Mouse (Mus musculus): ENCODE measurements at regions not wholly inside any gene's neighbourhood (a gene's known extent, or its start where the extent isn't known, plus 50 kb on each side); places are given as distances from the start of the nearest gene placed in this dataset.
A peak's percentile ranks its signal among the peaks of the same experiment; 100 is the strongest.
"Not testable (repeated sequence)": the region's sequence is repeated elsewhere in the genome, so short reads cannot be mapped to it uniquely, and the experiment has no call there.

DNA sequence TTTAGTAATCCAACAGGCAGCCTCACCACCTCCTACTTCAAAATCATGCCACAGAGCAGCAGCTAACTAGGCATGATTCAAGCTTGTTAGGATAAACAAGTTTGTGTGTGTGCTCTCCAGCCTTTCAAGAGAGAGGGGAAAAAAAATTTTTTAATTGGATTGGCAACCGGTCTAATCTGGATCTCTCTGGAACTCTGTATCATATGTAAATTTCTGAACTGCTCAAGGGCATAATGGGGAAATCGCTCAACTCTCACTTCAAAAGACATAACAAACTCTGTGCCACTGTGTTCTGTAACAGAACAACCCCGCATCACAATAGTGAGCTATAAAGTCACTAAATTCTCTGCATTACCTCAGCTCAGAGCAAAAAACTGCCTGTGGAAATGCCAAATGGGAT lies 147.9 kb upstream of the Krtap11-1 start:
- no peaks in the 10 kb centered on the region for H3K27me3 ChIP-seq (ENCODE audit: control insufficient read depth, insufficient read depth, low read length)
- no peak overlapping the region for H3K27ac ChIP-seq (replicated peaks; ENCODE audit: low read depth, low read length)
- no peaks in the 10 kb centered on the region for H3K9me3 ChIP-seq (ENCODE audit: control insufficient read depth, low read length)
- no peak overlapping the region for H3K4me3 ChIP-seq (ENCODE audit: low read depth, low read length)
- WGBS: 79% methylated on average over 3 of the region's 3 CpGs
- no peaks in the 10 kb centered on the region for H3K4me1 ChIP-seq (ENCODE audit: control insufficient read depth, insufficient read depth, low read length)
- no peak overlapping the region for H3K9ac ChIP-seq (ENCODE audit: low read length)
- no peaks in the 10 kb centered on the region for H3K36me3 ChIP-seq (ENCODE audit: control insufficient read depth, insufficient read depth, low read length)
- DNase-seq (ENCODE audit: low spot score) (no peak), ATAC-seq (ENCODE audit: insufficient number of reproducible peaks, low FRiP score, low TSS enrichment, low read depth) (no peak)
- no peak overlapping the region for H3K4me2 ChIP-seq (ENCODE audit: low read depth, severe bottlenecking)

DNA sequence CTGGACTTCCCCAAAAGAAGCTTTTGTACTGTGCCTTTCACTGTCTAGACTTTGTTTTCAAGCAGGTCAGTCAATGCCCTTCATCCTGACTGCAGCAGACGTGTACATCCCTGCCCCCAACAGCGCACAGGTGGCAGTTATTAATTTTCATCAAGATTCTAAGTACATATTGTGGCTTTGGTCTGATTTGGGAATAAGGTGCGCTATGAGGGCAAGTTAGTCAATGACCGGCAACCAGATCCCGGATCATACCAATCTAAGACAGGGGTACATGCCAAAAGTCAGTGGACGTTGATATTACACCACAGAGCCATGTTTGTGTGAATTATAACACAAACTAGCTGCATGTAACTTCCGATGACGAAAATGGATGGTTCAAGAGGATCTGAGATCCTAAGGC lies 144.7 kb upstream of the Krtap11-1 start:
- not testable (repeated sequence) for DNase-seq (ENCODE audit: low spot score); H3K27ac ChIP-seq (replicated peaks; ENCODE audit: low read depth, low read length); H3K36me3 ChIP-seq (ENCODE audit: control insufficient read depth, insufficient read depth, low read length); H3K4me2 ChIP-seq (ENCODE audit: low read depth, severe bottlenecking); ATAC-seq (ENCODE audit: insufficient number of reproducible peaks, low FRiP score, low TSS enrichment, low read depth); H3K27me3 ChIP-seq (ENCODE audit: control insufficient read depth, insufficient read depth, low read length); H3K4me3 ChIP-seq (ENCODE audit: low read depth, low read length); H3K9me3 ChIP-seq (ENCODE audit: control insufficient read depth, low read length); H3K4me1 ChIP-seq (ENCODE audit: control insufficient read depth, insufficient read depth, low read length); H3K9ac ChIP-seq (ENCODE audit: low read length)
- WGBS: 91% methylated on average over 8 of the region's 8 CpGs

DNA sequence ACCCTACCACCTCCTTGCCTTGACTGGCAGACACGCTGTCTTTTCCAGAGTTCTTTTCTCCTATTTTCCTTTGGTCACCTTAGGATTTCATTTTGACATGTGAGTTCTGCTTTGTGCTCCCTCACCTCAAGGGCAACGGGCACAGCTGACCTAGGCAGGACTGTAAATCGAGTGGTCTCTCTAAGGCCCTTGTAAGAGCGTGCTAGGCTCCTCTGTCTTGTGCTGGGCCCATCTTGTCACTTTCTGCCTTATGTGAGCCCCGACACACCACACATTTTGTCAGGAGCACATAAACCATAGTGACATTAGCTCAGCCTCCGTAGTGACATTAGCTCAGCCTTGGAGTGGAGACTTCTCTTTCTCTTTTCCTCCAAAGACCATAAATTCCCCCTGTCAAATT lies 133.3 kb upstream of the Krtap11-1 start:
- Histone ChIP-seq H3K9ac (ENCODE audit: low read length) (no peak overlapping the region), H3K36me3 (ENCODE audit: control insufficient read depth, insufficient read depth, low read length) (no peaks in the 10 kb centered on the region), H3K4me2 (ENCODE audit: low read depth, severe bottlenecking) (no peak overlapping the region), H3K4me3 (ENCODE audit: low read depth, low read length) (no peak overlapping the region), H3K27me3 (ENCODE audit: control insufficient read depth, insufficient read depth, low read length) (no peaks in the 10 kb centered on the region), H3K27ac (replicated peaks; ENCODE audit: low read depth, low read length) (no peak overlapping the region), H3K4me1 (ENCODE audit: control insufficient read depth, insufficient read depth, low read length) (peaks cover 10% of the 10 kb centered on the region), H3K9me3 (ENCODE audit: control insufficient read depth, low read length) (no peaks in the 10 kb centered on the region)
- DNase-seq (ENCODE audit: low spot score) (no peak), ATAC-seq (ENCODE audit: insufficient number of reproducible peaks, low FRiP score, low TSS enrichment, low read depth) (no peak)
- WGBS: 31% methylated on average over 6 of the region's 6 CpGs

DNA sequence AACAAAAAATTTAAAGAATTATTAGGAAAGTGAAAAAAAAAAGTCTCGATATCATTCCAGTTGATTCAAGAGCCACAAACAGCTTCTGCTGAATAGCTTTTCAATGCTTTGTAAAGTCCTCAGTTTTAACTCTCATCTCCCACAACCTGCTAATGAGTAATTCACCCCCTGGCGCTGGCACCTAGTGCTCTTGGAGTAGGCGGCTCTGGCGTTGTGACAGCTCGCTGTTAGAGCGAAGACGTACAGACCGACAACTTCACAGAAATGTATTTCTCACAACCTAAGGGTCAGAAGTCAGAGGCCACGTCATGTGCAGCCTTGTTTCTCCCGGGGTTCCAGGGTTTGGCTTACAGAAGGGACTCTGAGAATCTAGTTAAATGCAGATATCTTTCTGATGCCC lies 132.2 kb upstream of the Krtap11-1 start:
- Histone ChIP-seq H3K27me3 (ENCODE audit: control insufficient read depth, insufficient read depth, low read length) (no peaks in the 10 kb centered on the region), H3K4me3 (ENCODE audit: low read depth, low read length) (no peak overlapping the region), H3K9ac (ENCODE audit: low read length) (no peak overlapping the region), H3K36me3 (ENCODE audit: control insufficient read depth, insufficient read depth, low read length) (no peaks in the 10 kb centered on the region), H3K4me1 (ENCODE audit: control insufficient read depth, insufficient read depth, low read length) (peaks cover 10% of the 10 kb centered on the region), H3K27ac (replicated peaks; ENCODE audit: low read depth, low read length) (no peak overlapping the region), H3K9me3 (ENCODE audit: control insufficient read depth, low read length) (no peaks in the 10 kb centered on the region), H3K4me2 (ENCODE audit: low read depth, severe bottlenecking) (no peak overlapping the region)
- ATAC-seq (ENCODE audit: insufficient number of reproducible peaks, low FRiP score, low TSS enrichment, low read depth): no peak
- 50% methylated on average over 10 of the region's 10 CpGs for WGBS
- DNase-seq (ENCODE audit: low spot score): no peak

DNA sequence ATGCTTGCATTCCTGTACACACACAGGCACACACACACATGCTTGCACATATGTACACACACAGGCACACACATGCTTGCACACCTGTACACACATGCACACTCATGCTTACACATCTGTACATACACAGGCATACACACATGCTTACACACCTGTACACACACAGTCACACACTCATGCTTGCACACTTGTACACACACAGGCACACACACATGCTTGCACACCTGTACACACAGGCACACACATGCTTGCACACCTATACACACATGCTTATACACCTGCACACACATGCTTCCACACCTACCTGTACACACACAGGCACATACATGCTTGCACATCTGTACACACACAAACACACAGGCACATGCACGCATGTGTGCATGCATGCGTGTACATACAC lies 131.4 kb upstream of the Krtap11-1 start:
- Histone ChIP-seq H3K4me3 (ENCODE audit: low read depth, low read length) (no peak overlapping the region), H3K4me2 (ENCODE audit: low read depth, severe bottlenecking) (no peak overlapping the region), H3K27ac (replicated peaks; ENCODE audit: low read depth, low read length) (no peak overlapping the region), H3K27me3 (ENCODE audit: control insufficient read depth, insufficient read depth, low read length) (no peaks in the 10 kb centered on the region), H3K9ac (ENCODE audit: low read length) (no peak overlapping the region), H3K9me3 (ENCODE audit: control insufficient read depth, low read length) (no peaks in the 10 kb centered on the region), H3K4me1 (ENCODE audit: control insufficient read depth, insufficient read depth, low read length) (peaks cover 10% of the 10 kb centered on the region), H3K36me3 (ENCODE audit: control insufficient read depth, insufficient read depth, low read length) (no peaks in the 10 kb centered on the region)
- no peak for DNase-seq (ENCODE audit: low spot score)
- WGBS: 93% methylated on average over 2 of the region's 2 CpGs
- no peak for ATAC-seq (ENCODE audit: insufficient number of reproducible peaks, low FRiP score, low TSS enrichment, low read depth)

DNA sequence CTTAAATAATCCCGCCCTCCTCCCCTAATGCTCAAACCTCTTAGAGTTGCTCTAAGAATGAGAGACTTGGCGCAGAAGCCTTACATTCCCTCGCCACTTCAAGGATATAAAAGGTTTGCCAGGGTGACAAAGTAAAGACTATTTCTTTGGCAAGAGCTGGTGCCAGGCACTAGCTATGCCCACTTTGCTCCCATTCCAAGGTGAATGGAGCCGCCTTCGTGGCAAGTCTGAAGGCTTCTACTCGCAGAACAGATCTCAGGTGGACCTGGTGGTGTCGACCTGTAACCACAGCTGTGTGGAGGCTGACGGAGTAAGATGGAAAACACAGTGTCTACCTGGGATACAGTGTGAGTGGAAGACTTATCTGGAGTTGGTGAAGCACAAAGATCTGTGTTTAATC lies 130.8 kb upstream of the Krtap11-1 start:
- Histone ChIP-seq H3K9me3 (ENCODE audit: control insufficient read depth, low read length) (no peaks in the 10 kb centered on the region), H3K27ac (replicated peaks; ENCODE audit: low read depth, low read length) (no peak overlapping the region), H3K27me3 (ENCODE audit: control insufficient read depth, insufficient read depth, low read length) (no peaks in the 10 kb centered on the region), H3K4me3 (ENCODE audit: low read depth, low read length) (no peak overlapping the region), H3K4me1 (ENCODE audit: control insufficient read depth, insufficient read depth, low read length) (peaks cover 10% of the 10 kb centered on the region), H3K9ac (ENCODE audit: low read length) (no peak overlapping the region), H3K4me2 (ENCODE audit: low read depth, severe bottlenecking) (no peak overlapping the region), H3K36me3 (ENCODE audit: control insufficient read depth, insufficient read depth, low read length) (no peaks in the 10 kb centered on the region)
- WGBS: 91% methylated on average over 8 of the region's 8 CpGs
- DNase-seq (ENCODE audit: low spot score): no peak
- ATAC-seq (ENCODE audit: insufficient number of reproducible peaks, low FRiP score, low TSS enrichment, low read depth): no peak

DNA sequence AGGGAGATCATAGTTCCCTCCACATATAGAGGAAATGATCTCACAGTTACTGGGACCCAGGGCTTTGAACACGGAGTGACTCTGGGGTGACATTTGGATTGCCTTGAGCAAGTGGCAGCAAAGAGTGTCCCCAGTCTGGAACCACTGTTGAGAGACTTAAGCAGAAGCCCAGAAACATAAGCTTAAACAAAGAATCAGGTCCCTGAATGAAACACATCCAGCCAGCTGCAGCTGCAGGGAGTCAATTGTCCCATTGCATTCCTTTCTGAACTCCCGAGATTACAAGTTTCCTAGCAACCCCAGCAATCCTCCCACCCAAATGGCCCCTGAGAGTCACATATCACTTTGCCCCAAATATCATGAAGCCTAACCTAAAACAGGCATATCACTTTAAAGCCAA lies 128.7 kb upstream of the Krtap11-1 start:
- Histone ChIP-seq H3K27ac (replicated peaks; ENCODE audit: low read depth, low read length) (no peak overlapping the region), H3K9ac (ENCODE audit: low read length) (no peak overlapping the region), H3K36me3 (ENCODE audit: control insufficient read depth, insufficient read depth, low read length) (no peaks in the 10 kb centered on the region), H3K9me3 (ENCODE audit: control insufficient read depth, low read length) (no peaks in the 10 kb centered on the region), H3K4me2 (ENCODE audit: low read depth, severe bottlenecking) (no peak overlapping the region), H3K4me1 (ENCODE audit: control insufficient read depth, insufficient read depth, low read length) (peaks cover 4% of the 10 kb centered on the region; the same call in 1 of the 2 replicates), H3K4me3 (ENCODE audit: low read depth, low read length) (no peak overlapping the region), H3K27me3 (ENCODE audit: control insufficient read depth, insufficient read depth, low read length) (no peaks in the 10 kb centered on the region)
- ATAC-seq (ENCODE audit: insufficient number of reproducible peaks, low FRiP score, low TSS enrichment, low read depth) (peak; percentile 36; the same call in 1 of the 2 replicates), DNase-seq (ENCODE audit: low spot score) (no peak)
- 16% methylated on average over 2 of the region's 2 CpGs for WGBS

DNA sequence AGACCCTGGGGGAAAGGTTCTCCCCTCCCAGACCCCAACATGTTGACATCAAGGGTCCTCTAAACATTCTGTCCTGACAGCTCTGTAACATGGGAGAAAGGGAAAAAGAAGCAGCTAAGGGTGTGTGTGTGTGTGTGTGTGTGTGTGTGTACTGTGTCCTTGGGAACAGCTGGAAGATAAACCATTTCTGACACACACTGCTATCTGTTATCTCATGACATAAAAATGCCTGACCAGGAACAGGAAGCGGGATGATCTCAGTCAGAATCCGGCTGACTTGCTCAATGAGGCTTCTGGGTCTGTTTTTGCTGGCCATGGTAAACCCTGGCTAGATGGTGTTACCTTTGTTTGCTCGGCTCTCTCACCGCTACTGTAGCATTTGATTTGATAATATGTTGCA lies 124.8 kb upstream of the Krtap11-1 start:
- WGBS: 84% methylated on average over 4 of the region's 4 CpGs
- DNase-seq (ENCODE audit: low spot score): no peak

DNA sequence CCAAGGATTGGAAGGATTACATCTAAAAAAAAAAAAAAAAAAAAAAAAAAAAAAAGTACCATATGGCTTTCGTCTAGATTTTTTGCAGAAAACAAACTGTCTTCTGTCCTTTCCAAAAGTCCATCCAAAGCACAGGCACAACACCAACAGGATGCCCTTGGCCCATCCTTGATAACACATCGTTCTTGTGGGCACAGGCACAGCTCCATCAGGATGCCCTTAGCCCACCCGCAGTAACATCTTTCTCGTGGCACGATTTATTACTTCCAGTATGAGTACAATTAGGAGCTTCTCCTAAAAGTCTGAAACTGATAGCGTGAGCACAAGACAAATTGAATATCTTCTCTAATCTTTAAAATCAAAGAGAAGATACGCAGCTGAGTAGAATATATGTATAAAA lies 124.4 kb upstream of the Krtap11-1 start:
- DNase-seq (ENCODE audit: low spot score): no peak

More for the DNA sequence above, 124.8 kb upstream of the Krtap11-1 start:
- H3K27ac ChIP-seq (replicated peaks; ENCODE audit: low read depth, low read length): no peak overlapping the region
- H3K9ac ChIP-seq (ENCODE audit: low read length): no peak overlapping the region
- H3K4me1 ChIP-seq (ENCODE audit: control insufficient read depth, insufficient read depth, low read length): no peaks in the 10 kb centered on the region; the same call in 1 of the 2 replicates
- no peak for ATAC-seq (ENCODE audit: insufficient number of reproducible peaks, low FRiP score, low TSS enrichment, low read depth)
- no peak overlapping the region for H3K4me3 ChIP-seq (ENCODE audit: low read depth, low read length)
- no peaks in the 10 kb centered on the region for H3K9me3 ChIP-seq (ENCODE audit: control insufficient read depth, low read length)
- no peaks in the 10 kb centered on the region for H3K27me3 ChIP-seq (ENCODE audit: control insufficient read depth, insufficient read depth, low read length)
- H3K4me2 ChIP-seq (ENCODE audit: low read depth, severe bottlenecking): no peak overlapping the region
- H3K36me3 ChIP-seq (ENCODE audit: control insufficient read depth, insufficient read depth, low read length): no peaks in the 10 kb centered on the region

More for the DNA sequence above, 124.4 kb upstream of the Krtap11-1 start:
- 66% methylated on average over 7 of the region's 7 CpGs for WGBS
- Histone ChIP-seq H3K4me1 (ENCODE audit: control insufficient read depth, insufficient read depth, low read length) (no peaks in the 10 kb centered on the region; the same call in 1 of the 2 replicates), H3K36me3 (ENCODE audit: control insufficient read depth, insufficient read depth, low read length) (no peaks in the 10 kb centered on the region), H3K4me3 (ENCODE audit: low read depth, low read length) (no peak overlapping the region), H3K27ac (replicated peaks; ENCODE audit: low read depth, low read length) (no peak overlapping the region), H3K4me2 (ENCODE audit: low read depth, severe bottlenecking) (no peak overlapping the region), H3K9ac (ENCODE audit: low read length) (no peak overlapping the region), H3K9me3 (ENCODE audit: control insufficient read depth, low read length) (no peaks in the 10 kb centered on the region), H3K27me3 (ENCODE audit: control insufficient read depth, insufficient read depth, low read length) (no peaks in the 10 kb centered on the region)
- no peak for ATAC-seq (ENCODE audit: insufficient number of reproducible peaks, low FRiP score, low TSS enrichment, low read depth)

Measured in limb, embryonic 11.5 days (tissue).